Mouse (Mus musculus) liver, postnatal 0 days (tissue): ENCODE data around the gene Proca1.

Experiments
- CTCF ChIP-seq: sonication (generic); IDR thresholded peaks from 2 replicates; pipeline ENCODE4 v1.5.1; 2016; ENCODE audit warnings: antibody characterized with exemption, low read depth
- EP300 ChIP-seq: IDR thresholded peaks from 2 replicates; pipeline ENCODE4 v1.6.1; 2016; ENCODE audit warnings: antibody characterized with exemption, low read depth, mild to moderate bottlenecking

- 0 out of 2 replicates have a peak, but pooled peaks have one; percentile 45 for TF ChIP-seq EP300
- TF ChIP-seq CTCF: no peak
These were observed 15.8 kb upstream of the Proca1 start for GRCm38 (mm10) chr11:78177437-78177836.
